Mouse (Mus musculus): ENCODE data around the gene Nbea.

DNA sequence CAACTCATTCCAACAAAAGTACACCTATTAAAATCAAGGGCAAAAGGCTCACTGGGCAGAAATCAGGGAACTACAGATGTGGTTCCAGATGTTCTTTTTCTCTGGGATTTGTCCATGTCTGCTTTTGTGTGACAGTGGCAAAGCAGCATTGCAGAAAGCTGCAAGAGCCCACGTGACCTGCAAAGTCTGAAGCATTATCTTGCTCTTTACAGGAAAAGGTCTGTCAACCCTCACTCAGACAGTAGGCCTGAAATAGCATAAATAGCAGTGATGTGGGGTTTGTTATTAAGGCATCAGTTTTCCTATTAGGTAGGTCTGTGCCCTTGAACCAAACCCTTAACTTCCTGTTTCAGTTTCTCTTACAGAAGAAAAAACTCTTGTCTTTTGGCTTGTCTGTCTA is 45.8 kb upstream of the Nbea start:
- no peak for TF ChIP-seq CTCF (IDR thresholded peaks at IDR 0.05; ENCODE audit: low read depth)
- TF ChIP-seq EP300 (IDR thresholded peaks at IDR 0.05; ENCODE audit: low read depth) = no peak

Measured in heart, postnatal 0 days (tissue).